Mouse (Mus musculus): ENCODE data around the gene Cnn2.
A peak's percentile ranks its signal among the peaks of the same experiment; 100 is the strongest.

Gene Cnn2

DNA sequence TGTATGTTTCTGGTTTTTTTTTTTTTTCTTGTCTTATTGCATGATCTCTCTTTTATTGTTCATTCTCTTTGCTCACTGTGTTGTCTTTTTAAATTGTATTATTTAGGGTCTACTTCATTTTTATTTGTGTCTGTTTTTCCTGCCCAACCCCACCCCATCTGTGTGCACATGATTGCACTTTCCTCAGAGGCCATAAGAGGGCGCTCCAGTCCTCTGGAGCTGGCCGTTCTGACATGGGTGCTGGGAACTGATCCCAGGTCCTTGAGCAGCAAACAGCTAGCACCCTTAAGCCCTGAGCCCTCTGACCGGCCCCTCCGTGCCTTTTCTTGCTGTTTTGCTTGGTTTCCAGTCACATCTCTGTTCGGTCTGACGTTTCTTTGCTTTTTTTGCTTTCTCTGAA lies 3.2 kb downstream of the Cnn2 start:
- no peak for DNase-seq

DNA sequence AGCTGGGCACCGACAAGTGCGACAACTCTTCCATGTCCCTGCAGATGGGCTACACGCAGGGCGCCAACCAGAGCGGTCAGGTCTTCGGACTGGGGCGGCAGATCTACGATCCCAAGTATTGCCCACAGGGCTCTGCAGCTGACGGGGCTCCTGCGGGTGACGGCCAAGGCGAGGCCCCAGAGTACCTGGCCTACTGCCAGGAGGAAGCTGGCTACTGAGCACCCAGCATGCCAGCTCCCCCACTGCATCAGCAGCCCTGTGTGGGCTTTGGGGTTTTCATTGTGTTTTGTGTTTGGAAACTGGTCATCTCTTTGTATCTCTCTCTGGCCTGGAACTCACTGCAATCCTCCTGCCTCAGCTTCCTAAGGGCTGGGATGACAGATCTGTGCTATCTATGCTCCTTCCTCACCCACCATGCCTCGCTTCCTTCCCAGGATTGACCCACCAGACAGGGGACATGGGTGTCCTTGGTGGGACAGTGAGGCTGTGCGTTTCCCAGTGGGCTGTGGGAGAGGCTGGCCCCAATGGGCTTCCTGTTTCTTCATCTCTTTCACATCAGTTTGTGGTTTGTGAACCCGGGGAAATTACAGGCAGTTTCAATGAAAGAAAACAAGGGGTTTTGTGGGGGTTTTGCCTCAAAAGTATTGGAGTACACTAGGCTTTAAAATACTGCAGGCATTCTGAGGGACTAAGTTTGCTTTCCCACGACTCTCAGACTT lies 6.2 kb downstream of the Cnn2 start:
- DNase-seq: no peak

DNA sequence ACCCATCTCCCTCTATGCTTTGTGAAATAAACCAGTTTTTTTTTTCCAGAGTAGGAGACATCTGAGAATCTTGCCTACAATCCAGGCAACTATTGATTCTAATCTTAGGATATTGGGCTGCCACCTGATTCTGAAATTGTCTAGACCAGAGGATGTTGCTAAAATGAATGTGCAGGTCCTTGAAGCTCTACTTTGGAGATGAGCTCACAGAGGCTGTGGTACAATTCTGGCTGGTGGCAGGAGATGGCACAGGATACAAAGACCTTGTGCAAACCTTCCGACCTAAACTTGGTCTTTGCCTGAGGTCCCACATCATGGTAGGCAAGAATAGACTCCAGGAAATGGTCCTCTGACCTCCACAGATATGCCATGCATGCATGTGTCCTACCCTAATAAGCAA lies 7.3 kb downstream of the Cnn2 start:
- no peak for DNase-seq

DNA sequence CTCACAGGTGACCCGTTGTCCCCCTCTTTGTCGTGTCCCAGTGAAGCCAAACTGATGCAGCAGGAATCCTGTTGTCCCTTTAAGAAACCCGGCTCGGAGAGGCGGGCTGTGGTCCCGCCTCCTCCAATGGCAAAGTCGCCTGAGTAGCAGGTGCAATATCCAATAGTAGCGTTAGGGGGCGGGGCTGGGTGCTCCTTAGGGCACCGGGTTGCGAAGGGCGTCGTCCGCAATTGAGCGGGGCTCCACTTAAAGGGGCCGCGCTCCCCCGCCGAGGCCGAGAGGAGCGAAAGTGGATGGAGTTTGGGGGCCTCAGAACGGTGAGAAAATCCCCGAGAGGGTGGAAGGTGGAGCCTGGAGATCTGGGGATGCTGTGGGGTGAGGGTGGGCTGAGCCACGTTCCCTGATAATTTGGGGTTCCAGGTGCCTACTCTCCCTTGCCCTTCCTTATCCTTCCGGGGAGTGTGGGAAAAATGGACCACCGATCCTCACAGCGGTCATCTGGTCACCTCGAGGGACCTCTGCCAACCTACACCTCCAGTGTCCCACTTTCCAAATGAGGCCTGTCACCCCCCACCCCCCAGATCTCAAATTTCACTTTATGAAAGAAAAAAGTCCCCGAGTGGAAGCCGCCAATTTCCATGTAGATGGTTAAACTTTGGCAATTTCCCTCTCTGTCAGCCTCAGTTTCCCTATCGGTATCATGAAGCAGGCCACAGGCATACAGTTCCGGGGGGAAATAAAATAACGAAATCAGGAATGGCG lies 8.1 kb downstream of the Cnn2 start, which contains the start of gene Abca7:
Abca7 (plus strand) TSS at position 223 of the 762 bp plus-strand sequence.
- peak; percentile 94 for DNase-seq

DNA sequence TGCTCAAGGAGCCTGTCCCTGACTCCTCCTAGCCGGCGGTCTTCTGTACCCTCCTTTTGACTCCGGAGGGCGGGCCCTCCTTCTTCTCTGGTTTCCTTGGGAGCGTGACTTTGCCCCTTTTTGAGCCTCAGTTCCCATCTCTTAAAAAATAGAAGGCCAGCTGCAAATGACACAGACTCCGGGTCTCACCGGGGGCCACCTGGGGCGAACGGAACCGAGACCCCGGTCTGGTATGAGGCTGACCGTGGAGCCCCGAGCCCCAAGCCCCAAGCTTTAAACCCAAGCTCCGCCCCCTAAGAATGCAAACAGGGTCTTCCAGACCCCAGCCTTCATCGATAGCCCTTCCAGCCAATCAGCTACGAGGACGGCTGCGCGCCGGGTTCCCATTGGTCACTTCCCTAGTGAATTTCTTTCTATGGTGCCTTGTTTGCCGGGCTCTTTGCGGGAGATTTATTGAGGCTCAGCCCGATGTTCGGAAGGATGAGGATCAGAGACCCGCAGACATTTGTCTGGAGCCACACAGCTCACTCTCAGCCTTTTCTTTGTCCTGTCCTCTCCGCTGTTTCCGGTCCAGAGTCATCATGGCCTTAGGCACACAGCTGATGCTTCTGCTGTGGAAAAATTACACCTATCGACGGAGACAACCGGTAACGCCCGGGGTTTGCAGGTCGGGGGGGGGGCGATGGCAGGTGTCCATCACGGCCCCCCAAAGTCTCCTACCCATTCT lies 8.8 kb downstream of the Cnn2 start:
- peak; percentile 82 for DNase-seq

DNA sequence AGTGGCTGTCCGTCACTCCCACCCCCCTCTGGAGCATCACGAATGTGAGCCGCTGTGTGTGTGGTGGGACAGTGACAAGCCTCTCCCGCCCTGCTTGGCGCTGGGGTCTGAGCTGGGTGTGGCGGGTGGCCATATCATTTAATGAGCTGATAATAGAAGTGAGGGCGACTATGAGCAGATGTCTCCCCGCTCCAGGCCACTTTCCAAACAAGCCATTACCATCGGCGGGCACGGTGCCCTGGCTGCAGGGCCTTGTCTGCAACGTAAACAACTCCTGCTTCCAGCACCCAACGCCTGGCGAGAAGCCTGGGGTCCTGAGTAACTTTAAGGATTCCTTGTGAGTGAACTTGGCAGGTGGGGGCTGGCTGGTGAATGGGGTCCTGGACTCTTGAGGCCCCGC lies 9.4 kb downstream of the Cnn2 start:
- DNase-seq: no peak

DNA sequence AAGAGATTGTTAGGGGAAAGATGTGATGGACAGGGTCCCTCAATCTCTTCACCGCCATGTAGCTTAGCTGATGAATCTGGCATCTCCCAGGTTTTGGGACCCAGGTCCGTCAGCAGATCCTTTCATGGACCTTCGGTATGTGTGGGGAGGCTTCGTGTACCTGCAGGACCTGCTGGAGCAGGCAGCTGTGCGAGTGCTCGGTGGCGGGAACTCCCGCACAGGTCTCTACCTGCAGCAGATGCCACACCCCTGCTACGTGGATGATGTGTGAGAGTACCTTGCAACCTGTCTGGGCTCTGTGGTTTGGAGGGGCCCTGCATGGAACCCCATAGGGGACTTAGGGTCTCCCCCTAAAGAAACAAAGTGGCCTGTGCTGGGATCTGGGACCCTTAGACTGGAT lies 13.6 kb downstream of the Cnn2 start:
- no peak for DNase-seq

DNA sequence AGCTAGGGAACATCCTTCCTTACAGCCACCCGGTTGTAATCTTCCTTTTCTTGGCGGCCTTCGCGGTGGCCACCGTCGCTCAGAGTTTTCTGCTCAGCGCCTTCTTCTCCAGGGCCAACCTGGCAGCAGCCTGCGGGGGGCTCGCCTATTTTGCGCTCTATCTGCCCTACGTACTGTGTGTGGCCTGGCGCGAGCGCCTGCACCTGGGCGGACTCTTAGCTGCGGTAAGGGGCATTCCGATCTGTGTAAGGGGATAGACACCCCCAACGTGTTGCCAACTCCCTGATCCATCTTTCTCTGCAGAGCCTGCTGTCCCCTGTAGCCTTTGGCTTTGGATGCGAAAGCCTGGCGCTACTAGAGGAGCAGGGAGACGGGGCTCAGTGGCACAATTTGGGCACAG lies 14.4 kb downstream of the Cnn2 start:
- DNase-seq: no peak

DNA sequence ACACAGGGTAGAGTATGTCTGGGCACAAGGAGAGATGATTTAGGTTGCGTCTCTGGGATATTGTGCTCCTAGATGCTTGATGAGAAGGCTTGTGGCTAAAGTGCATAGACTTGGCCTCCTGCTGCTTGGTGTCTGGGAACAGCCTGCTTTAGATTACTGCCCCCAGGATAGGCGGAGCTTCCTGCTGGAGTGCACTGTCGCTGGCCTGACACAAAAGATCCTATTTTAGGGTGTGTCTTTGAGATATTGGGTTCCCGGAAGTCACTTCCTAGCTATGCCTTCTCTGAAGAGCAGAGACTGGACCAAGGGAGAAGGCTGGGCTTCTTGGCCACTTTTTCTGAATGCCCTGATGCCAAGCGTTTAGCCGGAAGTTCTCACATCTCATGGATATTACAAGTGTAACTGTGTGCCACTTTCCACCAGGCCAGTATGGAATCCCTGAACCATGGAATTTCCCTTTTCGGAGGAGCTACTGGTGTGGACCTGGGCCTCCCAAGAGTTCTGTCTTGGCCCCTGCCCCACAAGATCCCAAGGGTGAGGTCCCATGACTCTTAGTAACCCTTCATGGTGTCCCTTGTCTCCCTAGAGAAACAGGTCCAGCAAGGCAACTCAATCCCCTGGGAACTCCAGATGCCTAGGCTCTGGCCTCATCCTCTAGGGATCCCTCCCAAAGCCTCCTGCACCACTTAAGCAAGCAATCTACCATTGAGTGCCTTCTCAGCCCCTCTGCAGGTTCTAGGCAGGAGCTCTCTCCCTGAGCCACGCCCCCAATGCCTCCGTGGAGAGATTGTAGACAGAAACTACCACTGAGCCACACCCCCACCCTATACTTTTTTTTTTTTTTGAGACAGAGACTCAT lies 15.2 kb downstream of the Cnn2 start:
- no peak for DNase-seq

DNA sequence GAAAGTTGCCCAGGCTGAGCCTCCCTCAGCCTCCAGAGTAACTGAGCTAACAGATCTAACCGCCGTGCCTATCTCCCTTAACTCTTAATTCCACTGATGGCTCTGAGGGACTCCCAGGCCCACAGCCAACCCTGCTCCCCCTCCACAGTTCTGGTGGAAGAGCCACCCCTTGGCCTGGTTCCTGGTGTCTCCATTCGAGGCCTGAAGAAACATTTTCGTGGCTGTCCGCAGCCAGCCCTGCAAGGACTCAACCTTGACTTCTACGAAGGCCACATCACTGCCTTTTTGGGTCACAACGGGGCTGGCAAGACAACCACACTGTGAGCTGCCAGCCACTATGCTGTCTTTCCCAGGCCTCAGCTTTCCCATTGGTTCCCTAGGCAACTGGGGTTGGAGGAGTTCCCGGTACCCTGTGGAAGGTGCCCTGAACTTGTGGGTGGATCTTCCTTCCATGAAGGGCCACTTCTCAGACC lies 15.9 kb downstream of the Cnn2 start:
- DNase-seq: no peak

DNA sequence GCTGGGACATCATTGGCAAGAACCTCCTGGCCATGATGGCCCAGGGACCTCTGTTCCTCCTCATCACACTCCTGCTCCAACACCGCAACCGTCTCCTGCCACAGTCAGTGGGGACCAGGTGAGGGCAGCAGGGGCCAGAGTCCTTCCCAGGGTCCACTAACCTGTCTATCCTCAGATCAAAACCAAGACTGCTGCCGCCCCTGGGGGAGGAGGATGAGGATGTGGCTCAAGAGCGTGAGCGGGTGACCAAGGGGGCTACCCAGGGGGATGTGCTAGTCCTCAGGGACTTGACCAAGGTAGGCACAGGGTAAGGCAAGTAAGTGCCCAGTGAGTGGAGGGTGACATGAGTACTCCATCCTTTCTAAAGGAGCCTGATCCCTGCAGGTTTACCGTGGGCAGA lies 23.4 kb downstream of the Cnn2 start:
- DNase-seq: no peak

DNA sequence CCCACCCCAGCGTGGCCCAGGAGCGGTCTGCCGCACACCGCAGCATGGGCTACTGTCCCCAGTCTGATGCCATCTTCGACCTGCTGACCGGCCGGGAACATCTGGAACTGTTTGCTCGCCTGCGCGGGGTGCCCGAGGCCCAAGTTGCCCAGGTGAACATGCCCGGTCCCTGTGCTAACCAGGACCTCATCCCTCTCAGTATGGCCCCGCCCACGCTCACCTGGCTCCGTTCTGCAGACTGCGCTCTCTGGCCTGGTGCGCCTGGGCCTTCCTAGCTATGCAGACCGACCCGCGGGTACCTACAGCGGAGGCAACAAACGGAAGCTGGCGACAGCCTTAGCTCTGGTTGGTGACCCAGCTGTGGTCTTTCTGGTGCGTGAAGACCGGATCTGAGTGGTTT lies 25.2 kb downstream of the Cnn2 start:
- DNase-seq: no peak

DNA sequence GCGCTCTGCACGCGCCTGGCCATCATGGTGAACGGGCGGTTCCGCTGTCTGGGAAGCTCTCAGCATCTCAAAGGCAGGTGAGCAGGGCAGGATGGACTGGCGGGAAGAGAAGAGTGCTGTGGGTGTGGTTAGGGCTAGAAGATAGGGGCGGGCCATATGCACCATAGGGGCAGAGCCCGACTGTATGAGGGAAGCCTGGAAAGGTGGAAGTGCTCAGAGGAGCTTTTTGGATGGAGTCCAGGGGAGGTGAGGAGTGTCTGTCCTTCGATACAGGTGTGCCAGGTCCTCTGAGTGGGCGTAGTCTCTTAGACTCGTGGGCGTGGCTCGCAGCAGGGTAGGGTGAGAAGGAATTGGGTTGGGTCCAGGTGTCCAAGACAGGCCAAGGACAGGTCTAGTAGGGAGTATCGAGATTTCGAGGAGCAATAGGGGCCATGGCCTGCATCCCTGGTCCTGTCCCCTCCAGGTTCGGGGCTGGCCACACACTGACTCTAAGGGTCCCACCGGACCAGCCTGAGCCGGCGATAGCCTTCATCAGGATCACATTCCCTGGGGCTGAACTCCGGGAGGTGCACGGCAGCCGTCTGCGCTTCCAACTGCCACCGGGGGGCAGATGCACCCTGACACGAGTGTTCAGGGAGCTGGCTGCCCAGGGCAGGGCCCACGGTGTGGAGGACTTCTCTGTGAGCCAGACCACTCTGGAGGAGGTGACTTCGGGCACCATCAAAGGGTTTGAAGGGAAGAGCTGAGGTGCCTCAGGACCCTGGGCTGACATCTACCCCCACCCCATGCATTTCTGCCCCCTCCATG lies 26.3 kb downstream of the Cnn2 start:
- no peak for DNase-seq

DNA sequence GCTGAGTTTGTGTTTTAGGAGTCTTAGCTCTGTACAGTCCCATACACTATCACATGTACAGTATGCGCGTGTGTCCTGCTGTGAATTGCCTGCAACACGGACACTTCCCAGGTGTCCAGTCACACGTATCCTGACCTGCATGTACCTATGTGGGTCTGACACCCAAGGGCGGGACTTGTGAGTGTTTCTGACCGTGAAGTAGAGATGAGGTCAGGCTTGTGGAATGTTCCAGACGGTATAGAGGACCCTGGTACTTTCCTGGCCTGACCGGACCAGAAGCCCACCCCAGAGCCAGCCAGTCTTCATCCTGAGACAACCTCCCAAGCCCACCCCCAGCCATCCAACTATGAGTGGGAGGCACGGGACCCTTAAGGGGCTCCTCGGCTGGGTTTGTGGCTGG lies 27.2 kb downstream of the Cnn2 start:
- no peak for DNase-seq

DNA sequence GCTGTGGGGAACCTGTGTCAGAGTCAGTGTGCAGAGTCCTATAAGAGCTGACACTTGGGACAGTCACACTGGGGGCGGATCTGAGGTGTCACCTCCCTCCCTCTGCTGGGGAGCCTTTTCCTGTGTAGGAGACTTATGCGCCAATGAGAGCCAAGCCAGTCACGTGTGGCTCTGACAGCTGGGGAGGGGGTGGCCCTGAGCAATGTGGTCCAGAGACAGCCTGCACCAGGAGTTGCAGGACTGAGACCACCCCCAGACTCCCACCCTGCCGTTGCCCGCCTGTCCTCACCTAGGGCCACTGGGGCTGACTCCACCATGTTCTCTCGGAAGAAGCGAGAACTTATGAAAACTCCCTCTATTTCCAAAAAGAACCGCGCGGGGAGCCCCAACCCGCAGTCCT lies 28.1 kb downstream of the Cnn2 start, which contains the start of gene Arhgap45:
Arhgap45 (plus strand) TSS at position 143 of the 400 bp plus-strand sequence.
- DNase-seq: no peak

DNA sequence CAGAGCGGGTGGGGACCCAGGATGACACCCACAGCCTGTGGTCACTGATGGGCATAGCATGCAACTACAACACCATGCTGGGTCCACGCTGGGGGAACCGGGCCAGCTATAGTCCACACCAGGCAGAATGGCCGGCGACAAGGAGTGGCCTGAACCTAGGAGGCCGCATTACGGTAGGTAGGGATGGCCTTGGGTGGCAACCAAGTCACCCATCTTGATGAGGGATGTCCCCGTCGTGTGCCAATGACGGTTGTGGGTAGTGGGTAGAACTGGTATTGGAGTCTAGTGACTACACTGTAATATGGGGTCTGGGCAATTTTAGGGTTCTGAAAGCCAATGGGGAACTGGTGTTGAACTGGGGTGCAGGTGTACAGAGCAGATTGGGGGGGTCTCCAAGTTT lies 28.5 kb downstream of the Cnn2 start:
- no peak for DNase-seq

DNA sequence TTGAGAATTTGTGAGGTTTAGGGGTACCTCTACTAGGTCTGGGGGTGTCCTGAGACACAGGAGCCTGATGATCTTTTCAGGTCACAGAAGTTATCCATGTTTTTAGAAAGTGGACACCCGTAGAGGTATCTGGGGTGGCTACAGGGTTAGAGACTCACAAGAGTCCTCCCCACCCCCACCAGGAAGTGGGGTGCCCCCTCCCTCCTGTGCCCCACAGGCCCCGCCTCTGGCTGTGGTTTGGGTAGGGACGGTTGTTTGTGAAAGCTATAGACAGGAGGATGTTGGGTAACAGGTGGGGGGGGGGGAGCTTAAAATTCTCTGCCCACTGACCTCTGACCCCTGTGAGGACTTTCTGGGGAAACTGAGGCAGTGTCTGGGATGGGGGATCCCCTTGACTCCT lies 29.0 kb downstream of the Cnn2 start:
- no peak for DNase-seq

DNA sequence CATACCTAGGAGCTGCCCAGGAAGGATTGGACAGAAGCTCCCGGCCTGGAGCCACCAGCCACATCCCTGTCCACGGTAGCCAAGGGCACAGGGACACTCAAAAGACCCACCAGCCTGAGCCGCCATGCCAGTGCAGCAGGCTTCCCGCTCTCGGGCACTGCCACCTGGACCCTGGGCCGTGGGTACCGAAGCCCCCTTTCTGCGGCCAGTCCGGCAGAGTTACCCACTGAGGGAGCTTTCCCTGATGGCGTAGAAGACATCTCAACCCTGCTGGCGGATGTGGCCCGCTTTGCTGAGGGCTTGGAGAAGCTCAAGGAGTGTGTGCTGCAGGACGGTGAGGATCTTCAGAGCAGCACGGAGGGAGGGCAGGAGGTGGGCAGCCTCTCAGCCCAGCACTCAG lies 29.4 kb downstream of the Cnn2 start:
- no peak for DNase-seq

DNA sequence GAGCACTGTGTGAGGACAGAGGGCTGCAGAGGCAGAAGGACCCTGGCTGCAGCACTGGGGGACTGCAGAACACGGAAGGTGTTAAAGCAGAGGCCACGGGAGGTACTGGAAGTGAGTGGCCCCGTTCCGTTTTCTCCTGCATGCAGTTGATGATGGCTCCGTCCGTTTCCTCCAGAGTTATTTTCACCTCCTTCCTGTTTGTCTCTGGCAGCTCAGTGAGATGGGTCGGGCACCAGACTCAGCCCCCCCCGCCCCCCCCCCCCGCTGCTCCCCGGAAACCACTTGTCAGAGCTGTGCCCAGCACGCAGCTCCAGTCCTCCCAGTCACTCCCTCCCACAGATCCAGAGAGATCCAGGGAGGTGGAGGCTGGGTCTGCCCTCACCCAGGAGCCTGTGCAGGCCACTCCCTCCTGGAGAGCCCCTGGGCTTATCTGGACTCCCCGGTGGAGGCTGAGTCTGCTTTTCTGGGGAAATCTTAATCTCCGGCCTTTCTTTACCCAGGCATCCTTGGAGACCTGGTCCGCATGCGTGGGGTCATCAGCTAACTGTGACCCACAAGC lies 30.4 kb downstream of the Cnn2 start:
- DNase-seq: no peak

DNA sequence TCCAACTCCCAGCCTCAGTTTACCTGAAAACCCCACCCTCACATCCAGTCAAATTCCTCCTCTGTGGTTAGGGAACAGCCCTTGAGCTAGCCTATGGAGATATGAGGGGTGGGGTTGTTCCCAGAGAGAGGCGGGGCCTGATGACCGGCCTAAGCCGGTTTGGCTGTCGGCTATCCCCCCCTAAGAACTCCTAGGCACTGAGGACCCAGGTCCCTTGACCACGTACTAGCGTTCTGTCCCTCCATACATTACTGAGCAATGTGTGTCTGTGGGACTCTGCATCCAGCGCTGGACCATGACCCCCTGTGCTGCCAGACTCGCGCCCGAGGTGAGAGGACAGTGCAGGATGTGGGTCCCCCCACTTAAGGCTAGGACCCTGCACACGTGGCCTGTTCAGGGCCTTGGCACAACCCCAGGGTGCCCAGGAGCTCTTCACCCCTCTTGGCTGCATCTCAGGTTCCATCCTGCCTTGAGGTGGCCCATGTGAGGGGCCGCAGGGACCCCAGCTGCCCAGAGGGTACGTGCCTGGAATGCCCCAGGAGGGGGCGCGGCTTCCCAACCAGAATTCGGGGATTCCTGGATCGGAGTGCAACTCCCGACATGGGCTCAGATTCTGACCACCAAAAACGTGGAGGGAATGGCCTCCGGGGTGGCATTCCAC lies 31.2 kb downstream of the Cnn2 start:
- no peak for DNase-seq

DNA sequence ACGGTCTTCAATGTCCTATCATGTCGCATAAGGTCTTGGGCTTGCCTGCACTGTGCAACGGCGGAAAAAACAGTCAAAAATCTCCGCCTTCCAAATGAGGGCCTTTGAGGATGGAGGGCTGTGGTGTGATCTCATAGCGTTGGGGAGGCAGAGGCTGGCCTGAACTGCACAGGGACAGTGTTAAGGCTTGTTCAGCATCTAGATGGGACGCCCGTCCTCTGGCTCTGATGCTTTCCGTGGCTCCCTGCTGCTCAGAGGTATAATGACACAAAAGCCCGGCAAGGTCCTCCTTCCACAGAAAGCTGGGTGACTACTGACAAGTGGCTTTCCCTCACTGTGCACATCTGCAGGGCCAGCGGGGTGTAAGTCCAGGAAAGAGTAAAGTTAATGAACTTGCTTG lies 31.8 kb downstream of the Cnn2 start:
- no peak for DNase-seq
